Mouse (Mus musculus) kidney, embryonic 14.5 days (tissue): Measurements from ENCODE around the gene Lrp2. TPM values are rescaled to one million over a fixed set of nuclear protein-coding genes. Genes with fewer than 3 reads are reported as not detected.
A peak's percentile ranks its signal among the peaks of the same experiment; 100 is the strongest.

Experiments used
- ATAC-seq: fragments of 200-750 bp; cut with Nextera tagmentation; 2 replicates; pipeline ENCODE4 v1.8.0; 2017; ENCODE audit warnings: moderate number of reproducible peaks, mild to moderate bottlenecking, moderate TSS enrichment, moderate library complexity; ENCODE audit not compliant: low FRiP score, low TSS enrichment
- H3K27ac ChIP-seq: fragments of 300-500 bp; sonication (generic); 2 replicates; pipeline ENCODE4 v1.5.1; 2014; ENCODE audit warnings: low read depth, mild to moderate bottlenecking, low read length, moderate library complexity, mixed read lengths
- H3K27me3 ChIP-seq: fragments of 300-500 bp; sonication (generic); 2 replicates; pipeline ENCODE4 v1.6.1; 2014; ENCODE audit warnings: mild to moderate bottlenecking, low read length; ENCODE audit not compliant: control insufficient read depth, insufficient read depth
- H3K36me3 ChIP-seq: fragments of 300-500 bp; sonication (generic); 2 replicates; pipeline ENCODE4 v1.6.1; 2014; ENCODE audit warnings: low read length, mixed read lengths; ENCODE audit not compliant: control insufficient read depth, insufficient read depth
- H3K4me1 ChIP-seq: fragments of 300-500 bp; sonication (generic); 2 replicates; pipeline ENCODE4 v1.6.1; 2014; ENCODE audit warnings: low read length, mixed read lengths; ENCODE audit not compliant: control insufficient read depth, insufficient read depth
- H3K4me2 ChIP-seq: fragments of 300-500 bp; sonication (generic); replicated peaks from 2 replicates; pipeline ENCODE4 v1.6.1; 2014; ENCODE audit warnings: low read depth, mild to moderate bottlenecking, low read length
- H3K4me3 ChIP-seq: fragments of 300-500 bp; sonication (generic); 2 replicates; pipeline ENCODE4 v1.5.1; 2014; ENCODE audit warnings: mild to moderate bottlenecking, low read length
- H3K9ac ChIP-seq: fragments of 300-500 bp; sonication (generic); 2 replicates; pipeline ENCODE4 v1.6.1; 2014; ENCODE audit warnings: low read depth, mild to moderate bottlenecking, low read length, moderate library complexity
- H3K9me3 ChIP-seq: fragments of 300-500 bp; sonication (generic); 2 replicates; pipeline ENCODE4 v1.6.1; 2016; ENCODE audit warnings: low read length; ENCODE audit not compliant: control insufficient read depth
- WGBS: fragments of 180-500 bp; shearing (Covaris S2); extraction: QIAGEN DNeasy Blood & Tissue Kit; methylation state at CpG from one replicate; pipeline ENCODE4 v1.1.7; 2014; 5-methylcytosine and 5-hydroxymethylcytosine counted together
- polyA plus RNA-seq: library from polyadenylated mRNA; unstranded; fragments of >200 nt; fragmentation: Nextera tagmentation; extraction: Ambion mirVana; gene quantifications from 2 replicates; pipeline ENCODE4 v1.2.1, GENCODE M21; 2014

Gene Lrp2
- polyA plus RNA-seq: 5.6 and 13.8 TPM in 2 replicates

GRCm38 (mm10) chr2:69585886-69586398 lies at the start of gene Lrp2:
Gene Lrp2, minus strand, starts transcription at chr2:69586065.
- no peak within 1 kb of the TSS; the same call in 1 of the 2 replicates for H3K27ac ChIP-seq
- H3K36me3 ChIP-seq: no peaks in the 10 kb centered on the region
- H3K4me1 ChIP-seq: peaks cover 7% of the 10 kb centered on the region; the same call in 1 of the 2 replicates
- peak within 1 kb of the TSS; percentile 97 for H3K4me2 ChIP-seq
- H3K4me3 ChIP-seq: peak within 1 kb of the TSS; percentile 71
- H3K9me3 ChIP-seq: no peaks in the 10 kb centered on the region
- H3K27me3 ChIP-seq: peaks cover 46% of the 10 kb centered on the region
- WGBS: 0% methylated on average over 40 of the region's 45 CpGs
- ATAC-seq: peak; percentile 87
- peak within 1 kb of the TSS; percentile 62 for H3K9ac ChIP-seq

DNA sequence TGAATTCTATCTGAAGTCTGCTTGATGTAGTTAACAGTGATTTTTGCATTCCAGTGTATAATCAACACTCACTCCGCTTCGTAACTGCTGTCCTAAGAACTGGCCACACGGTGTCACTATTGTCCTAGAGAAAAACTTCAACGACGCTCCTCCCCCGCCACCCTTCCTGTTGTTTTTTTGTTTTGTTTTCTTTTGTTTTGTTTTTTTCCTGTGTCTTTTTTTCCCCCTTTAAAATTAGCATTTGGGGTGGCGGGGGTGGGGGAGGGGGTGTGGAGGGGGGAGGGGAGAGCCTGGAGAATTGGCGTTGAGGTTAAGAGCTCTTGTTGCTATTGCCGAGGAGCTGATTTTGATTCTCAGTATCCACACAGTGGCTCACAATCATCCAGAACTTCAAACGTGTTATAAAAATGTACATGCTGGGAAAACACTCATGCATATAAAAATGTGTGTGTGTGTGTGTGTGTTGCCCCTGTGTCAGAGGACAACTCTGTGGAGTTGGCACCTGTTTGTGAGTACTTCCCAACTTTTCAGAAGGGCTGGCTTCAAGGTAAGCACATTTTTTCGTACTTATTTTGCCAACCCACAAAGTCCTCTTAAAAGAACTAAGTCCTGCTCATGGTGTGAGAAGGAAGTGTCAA lies 49.3 kb upstream of the Lrp2 start:
- H3K4me2 ChIP-seq: peak overlapping the region; percentile 33
- no peaks in the 10 kb centered on the region for H3K9me3 ChIP-seq
- no peak for ATAC-seq
- 0 out of 2 replicates have a peak, but pooled peaks cover 3% of the 10 kb centered on the region for H3K4me1 ChIP-seq
- no peaks in the 10 kb centered on the region for H3K36me3 ChIP-seq
- H3K27ac ChIP-seq: no peak overlapping the region
- 9% methylated on average over 11 of the region's 11 CpGs for WGBS
- H3K27me3 ChIP-seq: no peaks in the 10 kb centered on the region
- H3K4me3 ChIP-seq: peak overlapping the region; percentile 29
- H3K9ac ChIP-seq: peak overlapping the region; percentile 28; the same call in 1 of the 2 replicates

GRCm38 (mm10) chr2:69631449-69631848 lies 45.6 kb upstream of the Lrp2 start:
- ATAC-seq: no peak
- Histone ChIP-seq H3K27me3 (no peaks in the 10 kb centered on the region), H3K4me2 (no peak overlapping the region), H3K9ac (no peak overlapping the region), H3K9me3 (no peaks in the 10 kb centered on the region), H3K27ac (no peak overlapping the region), H3K36me3 (no peaks in the 10 kb centered on the region), H3K4me3 (no peak overlapping the region), H3K4me1 (0 out of 2 replicates have a peak, but pooled peaks cover 3% of the 10 kb centered on the region)
- WGBS: 93% methylated on average over 2 of the region's 2 CpGs

DNA sequence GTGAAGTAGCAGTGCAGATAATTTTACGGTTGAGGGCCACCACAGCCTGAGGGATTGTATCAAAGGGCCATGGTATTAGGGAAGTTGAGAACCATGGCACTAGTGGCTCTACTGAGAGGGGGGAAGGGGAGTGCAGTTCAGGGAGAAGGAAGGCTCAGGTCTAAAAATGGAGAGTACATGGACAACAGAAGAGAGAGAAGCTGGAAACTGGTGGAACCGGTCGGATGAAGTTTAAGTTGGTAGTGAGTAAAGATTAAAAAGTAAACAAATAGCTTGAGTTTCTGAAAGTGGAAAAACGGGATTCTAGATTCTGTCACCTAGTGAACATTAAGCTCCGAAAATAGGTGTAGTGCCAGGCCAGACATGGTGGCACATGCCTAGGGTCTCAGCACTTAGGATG lies 44.9 kb upstream of the Lrp2 start:
- no peak overlapping the region for H3K4me3 ChIP-seq
- no peak overlapping the region for H3K9ac ChIP-seq
- no peaks in the 10 kb centered on the region for H3K36me3 ChIP-seq
- H3K27ac ChIP-seq: no peak overlapping the region
- no peaks in the 10 kb centered on the region for H3K9me3 ChIP-seq
- no peaks in the 10 kb centered on the region for H3K27me3 ChIP-seq
- 82% methylated on average over 5 of the region's 5 CpGs for WGBS
- H3K4me1 ChIP-seq: 0 out of 2 replicates have a peak, but pooled peaks cover 3% of the 10 kb centered on the region
- H3K4me2 ChIP-seq: no peak overlapping the region
- no peak for ATAC-seq

DNA sequence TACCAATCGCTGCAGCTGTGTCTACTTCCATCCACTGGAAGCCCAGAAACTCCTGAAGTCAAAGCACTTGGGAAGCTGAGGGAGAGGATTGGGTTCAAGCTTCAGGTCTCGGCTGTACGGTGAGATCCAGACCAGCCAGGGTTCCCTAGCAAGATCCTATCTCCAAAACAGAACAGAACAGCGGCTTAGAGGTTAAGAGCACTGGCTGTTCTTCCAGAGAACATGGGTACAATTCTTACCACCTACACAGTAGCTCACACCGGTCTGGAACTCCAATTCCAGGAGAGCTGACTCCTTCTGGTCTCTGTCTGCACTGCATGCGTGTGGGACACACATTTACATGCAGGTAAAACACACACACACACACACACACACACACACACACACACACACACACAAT lies 44.0 kb upstream of the Lrp2 start:
- H3K9ac ChIP-seq: no peak overlapping the region
- H3K27me3 ChIP-seq: no peaks in the 10 kb centered on the region
- H3K36me3 ChIP-seq: no peaks in the 10 kb centered on the region
- no peak overlapping the region for H3K4me3 ChIP-seq
- 0 out of 2 replicates have a peak, but pooled peaks cover 3% of the 10 kb centered on the region for H3K4me1 ChIP-seq
- WGBS: 58% methylated on average over 6 of the region's 6 CpGs
- H3K4me2 ChIP-seq: peak overlapping the region; percentile 28; the same call in 1 of the 2 replicates
- ATAC-seq: no peak
- H3K9me3 ChIP-seq: no peaks in the 10 kb centered on the region
- H3K27ac ChIP-seq: no peak overlapping the region

- Histone ChIP-seq H3K36me3 (no peaks in the 10 kb centered on the region), H3K4me3 (no peak overlapping the region), H3K4me2 (peak overlapping the region; percentile 28), H3K9ac (0 out of 2 replicates have a peak overlapping the region, but pooled peaks have one; percentile 9), H3K27me3 (no peaks in the 10 kb centered on the region), H3K4me1 (0 out of 2 replicates have a peak, but pooled peaks cover 3% of the 10 kb centered on the region), H3K27ac (no peak overlapping the region), H3K9me3 (no peaks in the 10 kb centered on the region)
- ATAC-seq: peak; percentile 93
- 19% methylated on average over 17 of the region's 17 CpGs for WGBS
Measured at GRCm38 (mm10) chr2:69629215-69629614, 43.4 kb upstream of the Lrp2 start.

DNA sequence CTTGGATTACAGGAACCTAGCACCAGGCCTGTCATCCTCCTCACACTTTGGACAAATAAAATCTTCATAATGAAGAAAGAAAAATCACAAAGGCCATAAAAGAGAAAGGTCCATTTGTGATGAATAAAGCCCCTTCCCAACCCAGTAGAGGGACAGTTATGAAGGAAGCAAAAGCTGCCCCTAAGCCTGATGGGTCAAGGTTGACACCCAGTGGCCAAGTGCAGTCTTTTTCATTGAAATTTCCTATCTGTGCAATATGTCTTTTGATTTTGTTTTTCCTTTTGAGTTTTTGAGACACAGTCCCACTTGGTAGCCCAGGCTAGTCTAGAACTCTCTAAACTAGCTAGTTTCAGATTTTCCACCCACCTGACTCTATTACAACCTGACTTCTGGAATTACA lies 33.4 kb upstream of the Lrp2 start:
- H3K4me3 ChIP-seq: no peak overlapping the region
- no peak overlapping the region for H3K4me2 ChIP-seq
- H3K27me3 ChIP-seq: no peaks in the 10 kb centered on the region
- H3K27ac ChIP-seq: no peak overlapping the region
- ATAC-seq: no peak
- H3K9me3 ChIP-seq: no peaks in the 10 kb centered on the region
- H3K9ac ChIP-seq: no peak overlapping the region
- no peaks in the 10 kb centered on the region for H3K4me1 ChIP-seq
- no peaks in the 10 kb centered on the region for H3K36me3 ChIP-seq

GRCm38 (mm10) chr2:69618336-69618735 lies 32.5 kb upstream of the Lrp2 start:
- Histone ChIP-seq H3K36me3 (no peaks in the 10 kb centered on the region), H3K4me2 (no peak overlapping the region), H3K4me3 (no peak overlapping the region), H3K4me1 (no peaks in the 10 kb centered on the region), H3K9me3 (no peaks in the 10 kb centered on the region), H3K27ac (no peak overlapping the region), H3K27me3 (no peaks in the 10 kb centered on the region), H3K9ac (no peak overlapping the region)
- ATAC-seq: no peak

DNA sequence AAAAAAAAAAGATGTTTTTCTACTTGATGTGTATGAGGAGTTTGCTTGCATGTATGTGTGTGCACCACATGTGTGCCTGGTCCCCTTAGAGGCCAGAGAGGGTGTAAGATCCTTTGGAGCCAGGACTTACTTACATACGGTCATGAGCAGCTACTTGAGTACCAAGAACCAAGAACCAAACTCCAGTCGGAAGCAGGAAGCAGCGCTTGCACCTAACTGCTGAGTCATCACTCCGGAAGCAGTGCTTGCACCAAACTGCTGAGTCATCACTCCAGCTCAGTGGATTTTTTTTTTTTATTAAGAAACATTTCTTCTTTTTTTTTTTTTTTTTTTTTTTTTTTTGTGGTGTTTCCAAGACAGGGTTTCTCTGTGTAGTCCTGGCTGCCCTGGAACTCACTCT lies 27.4 kb upstream of the Lrp2 start:
- no peaks in the 10 kb centered on the region for H3K27me3 ChIP-seq
- peaks cover 5% of the 10 kb centered on the region for H3K4me1 ChIP-seq
- no peaks in the 10 kb centered on the region for H3K36me3 ChIP-seq
- H3K4me2 ChIP-seq: no peak overlapping the region
- H3K9me3 ChIP-seq: no peaks in the 10 kb centered on the region
- no peak overlapping the region for H3K4me3 ChIP-seq
- no peak overlapping the region for H3K27ac ChIP-seq
- WGBS: 72% methylated on average over 4 of the region's 4 CpGs
- H3K9ac ChIP-seq: no peak overlapping the region
- no peak for ATAC-seq
